ENCODE assay signal across 16 mouse cellular contexts in the genomic region with DNA sequence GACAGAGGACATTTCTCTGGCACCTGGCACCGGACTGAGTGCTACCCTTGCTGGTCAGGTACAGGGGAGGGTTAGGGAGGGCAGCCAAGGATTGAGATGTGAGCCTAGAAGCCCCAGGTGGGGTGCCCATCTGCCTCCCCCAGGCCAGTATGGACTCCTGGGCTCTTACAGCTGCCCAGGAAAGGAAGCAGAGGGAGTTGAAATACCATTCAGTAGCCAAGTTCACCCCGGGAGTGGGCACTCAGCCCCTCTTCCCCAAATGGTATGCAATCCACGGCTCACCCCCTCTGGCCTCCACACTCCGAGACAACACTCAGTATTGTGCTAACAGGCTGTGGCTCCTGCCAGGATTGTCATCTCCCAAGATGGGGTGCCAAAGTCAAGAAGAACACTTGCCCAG.
DNase-seq lines count a peak whose midpoint lies in the region; ATAC-seq and TF ChIP-seq lines count a peak whose summit lies in the region.
"Had no signal": no experiment of that assay in that cellular context is flagged by ENCODE, and none has a peak within 500 bp of the region (broad histone marks: within the 10 kb centered on the region; RNA-seq: fewer than 3 reads in every experiment).

No protein-coding gene starts in this region.

- ATAC-seq in neural tube, embryonic 14.5 days (ENCODE audit: low read depth), result no peak; the same call in 1 of the 2 replicates
- ATAC-seq: midbrain, embryonic 15.5 days had no signal

- no peaks in the 10 kb centered on the region for H3K36me3 ChIP-seq in neural tube, embryonic 14.5 days (ENCODE audit: control insufficient read depth, insufficient read depth, low read length)
- H3K36me3 ChIP-seq: limb, embryonic 15.5 days; midbrain, embryonic 15.5 days; neural tube, embryonic 12.5 days had no signal

- H3K27me3 ChIP-seq in neural tube, embryonic 14.5 days (ENCODE audit: control insufficient read depth, insufficient read depth, low read length), result no peaks in the 10 kb centered on the region
- H3K27me3 ChIP-seq: limb, embryonic 15.5 days; midbrain, embryonic 15.5 days; neural tube, embryonic 12.5 days had no signal

- no peak for DNase-seq in left cerebral cortex, adult 2 months (ENCODE audit: extremely low spot score in 1 of 2, low spot score in 2 of 2)
- no peak for DNase-seq in left cerebral cortex, adult 18-20 months (ENCODE audit: low spot score in 2 of 2)
- peak; percentile 92 for DNase-seq in cerebellum, adult 11-12 months
- peak; percentile 85 to 89 for DNase-seq in cerebellum, postnatal 14 days
- no peak for DNase-seq in thymus, postnatal 10 days (ENCODE audit: low spot score in 2 of 2)
- DNase-seq in gastrocnemius, adult 2 months, result no peak
- DNase-seq: heart, adult 11 months; kidney, adult 18-20 months; kidney, postnatal 14 days; lung, postnatal 14 days had no signal

- no peak overlapping the region for H3K9ac ChIP-seq in neural tube, embryonic 14.5 days (replicated peaks; ENCODE audit: low read depth, low read length)
- H3K9ac ChIP-seq: limb, embryonic 15.5 days; midbrain, embryonic 15.5 days; neural tube, embryonic 12.5 days had no signal

- intact Hi-C loops in left cerebral cortex, adult 2 months (cut with DNase I), result no loop called here
- intact Hi-C loops in gastrocnemius, adult 2 months (cut with DNase I), result no loop called here

- TF ChIP-seq CTCF in left cerebral cortex, adult 2 months (IDR thresholded peaks at IDR 0.05), result no peak
- no peak for TF ChIP-seq CTCF in gastrocnemius, adult 2 months (IDR thresholded peaks at IDR 0.05)

- H3K27ac ChIP-seq in left cerebral cortex, adult 2 months, result peak overlapping the region; percentile 61
- H3K27ac ChIP-seq in neural tube, embryonic 14.5 days (ENCODE audit: low read depth, low read length), result peak overlapping the region; percentile 52; the same call in 1 of the 2 replicates
- no peak overlapping the region for H3K27ac ChIP-seq in gastrocnemius, adult 2 months
- H3K27ac ChIP-seq: limb, embryonic 15.5 days; midbrain, embryonic 15.5 days; neural tube, embryonic 12.5 days had no signal

- H3K4me3 ChIP-seq in left cerebral cortex, adult 2 months, result no peak overlapping the region
- no peak overlapping the region for H3K4me3 ChIP-seq in neural tube, embryonic 14.5 days (ENCODE audit: low read depth, low read length)
- no peak overlapping the region for H3K4me3 ChIP-seq in gastrocnemius, adult 2 months
- H3K4me3 ChIP-seq: erythroblast, embryonic 14.5 days; limb, embryonic 15.5 days; megakaryocyte, embryonic 14.5 days; midbrain, embryonic 15.5 days; neural tube, embryonic 12.5 days had no signal

- H3K4me1 ChIP-seq in neural tube, embryonic 14.5 days (ENCODE audit: control insufficient read depth, insufficient read depth, low read length), result peaks cover 22% of the 10 kb centered on the region
- H3K4me1 ChIP-seq: limb, embryonic 15.5 days; megakaryocyte, embryonic 14.5 days had no signal

- H3K4me2 ChIP-seq in neural tube, embryonic 14.5 days (ENCODE audit: low read depth, low read length), result no peak overlapping the region
- H3K4me2 ChIP-seq: limb, embryonic 15.5 days; midbrain, embryonic 15.5 days; neural tube, embryonic 12.5 days had no signal

- H3K9me3 ChIP-seq in neural tube, embryonic 14.5 days (ENCODE audit: control insufficient read depth, low read length), result no peaks in the 10 kb centered on the region
- H3K9me3 ChIP-seq: limb, embryonic 15.5 days; midbrain, embryonic 15.5 days; neural tube, embryonic 12.5 days had no signal

- 42% methylated on average over 4 of the region's 4 CpGs for WGBS in neural tube, embryonic 14.5 days

Comparison
In these comparisons a context has a peak if more than half of its experiments do, and no peak if none do; other contexts are left out.
1. DNase-seq: peak in cerebellum, adult 11-12 months (single experiment) and cerebellum, postnatal 14 days (2 of 2); none in left cerebral cortex, adult 2 months (0 of 2), left cerebral cortex, adult 18-20 months (0 of 2), thymus, postnatal 10 days (0 of 2) and gastrocnemius, adult 2 months (single experiment).